Mouse (Mus musculus) ES-E14 (cell line): ENCODE measurements around the gene Trub1. TPM values are rescaled to one million over a fixed set of nuclear protein-coding genes. Genes with fewer than 3 reads are reported as not detected.

Experiments used
- DNase-seq: peaks from one replicate; pipeline ENCODE4 v3.0.0-alpha.2; 2013; ENCODE audit warnings: low read depth, low spot score
- H3K27ac ChIP-seq: 2 replicates; pipeline ENCODE4 v1.5.1; 2012; ENCODE audit warnings: low read depth, mild to moderate bottlenecking, low read length, moderate library complexity, mixed read lengths; ENCODE audit not compliant: poor library complexity, insufficient read depth, severe bottlenecking
- H3K36me3 ChIP-seq: 2 replicates; pipeline ENCODE4 v1.6.1; 2012; ENCODE audit warnings: mild to moderate bottlenecking, low read length, moderate library complexity, mixed read lengths; ENCODE audit not compliant: control insufficient read depth, poor library complexity, insufficient read depth, severe bottlenecking
- H3K4me1 ChIP-seq, 2 experiments: fragments of 150-350 bp in 1 of 2; sonication (generic) in 1 of 2; 2 replicates each; pipeline ENCODE4 v1.6.1; 2012; ENCODE audit warnings: low read length in 2 of 2, mild to moderate bottlenecking in 1 of 2, mixed read lengths in 1 of 2; ENCODE audit not compliant: control insufficient read depth in 2 of 2, insufficient read depth in 2 of 2, poor library complexity in 1 of 2
- H3K4me3 ChIP-seq, 2 experiments: fragments of 150-350 bp in 1 of 2; sonication (generic) in 1 of 2; 2 replicates each; pipeline ENCODE4 v1.5.1; 2012; ENCODE audit warnings: low read length in 2 of 2, low read depth in 1 of 2, mild to moderate bottlenecking in 1 of 2, mixed read lengths in 1 of 2; ENCODE audit not compliant: insufficient read depth in 1 of 2, poor library complexity in 1 of 2, severe bottlenecking in 1 of 2
- H3K9ac ChIP-seq: 2 replicates; pipeline ENCODE4 v1.6.1; 2012; ENCODE audit warnings: low read depth, mild to moderate bottlenecking, low read length, mixed read lengths; ENCODE audit not compliant: poor library complexity, insufficient read depth, severe bottlenecking
- H3K9me3 ChIP-seq: fragments of 150-350 bp; sonication (generic); 2 replicates; pipeline ENCODE4 v1.6.1; 2012; ENCODE audit warnings: low read depth, mild to moderate bottlenecking, low read length; ENCODE audit not compliant: control insufficient read depth, insufficient read depth
- CHD2 ChIP-seq: IDR thresholded peaks from 2 replicates; pipeline ENCODE4 v1.6.1; 2014; ENCODE audit warnings: mild to moderate bottlenecking, low read depth, low read length, inconsistent platforms
- HCFC1 ChIP-seq: IDR thresholded peaks from 2 replicates; pipeline ENCODE4 v1.6.1; 2012; ENCODE audit warnings: low read length, inconsistent platforms, borderline replicate concordance; ENCODE audit not compliant: insufficient read depth
- MAFK ChIP-seq: IDR thresholded peaks from 2 replicates; pipeline ENCODE4 v1.6.1; 2014; ENCODE audit warnings: mild to moderate bottlenecking, low read depth, low read length, inconsistent platforms; ENCODE audit not compliant: insufficient read depth
- ZC3H11A ChIP-seq: IDR thresholded peaks from 2 replicates; pipeline ENCODE4 v1.6.1; 2012; ENCODE audit warnings: low read depth, mild to moderate bottlenecking, inconsistent platforms, low read length, borderline replicate concordance
- ZNF384 ChIP-seq: IDR thresholded peaks from 2 replicates; pipeline ENCODE4 v1.6.1; 2012; ENCODE audit warnings: low read depth, low read length, inconsistent platforms
- in situ Hi-C, 2 experiments: fragments of 600-800 bp; cut with MboI; formaldehyde crosslinking; loops; one replicate each; pipeline ENCODE4 v1.15.1; 2025; ENCODE audit warnings: low sequenced_read_pairs in 2 of 2, inconsistent platforms in 1 of 2; ENCODE audit not compliant: unreplicated experiment in 2 of 2
- total RNA-seq: library from RNA; depleted of rRNA; stranded (reverse); fragments of 300-350 nt; gene quantifications from 2 replicates; pipeline ENCODE4 v1.2.3, GENCODE M21; 2012; rRNA removed

The Trub1 gene
- total RNA-seq, 1 experiment = 12.5 TPM

DNA sequence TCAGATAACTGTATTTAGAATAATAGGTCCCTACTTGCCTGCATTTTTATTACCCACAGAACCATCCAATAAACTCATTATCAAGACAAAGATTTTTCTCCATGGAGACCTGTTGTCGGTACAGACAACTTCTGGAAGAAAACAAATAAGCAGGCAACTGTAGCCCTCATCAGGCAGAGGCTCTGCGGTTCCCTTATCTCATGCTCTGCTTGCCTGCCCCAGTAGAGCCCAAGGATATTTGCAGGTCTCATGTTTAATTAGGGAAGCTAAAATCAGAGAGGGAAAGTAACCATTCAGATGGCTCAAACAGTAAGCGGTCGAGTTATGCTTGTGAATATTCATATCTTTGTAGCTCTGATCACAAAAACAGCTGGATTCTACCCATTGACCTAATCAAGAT lies 77.5 kb downstream of the Trub1 start:
- no peak for DNase-seq
- no peak overlapping the region for H3K4me3 ChIP-seq

DNA sequence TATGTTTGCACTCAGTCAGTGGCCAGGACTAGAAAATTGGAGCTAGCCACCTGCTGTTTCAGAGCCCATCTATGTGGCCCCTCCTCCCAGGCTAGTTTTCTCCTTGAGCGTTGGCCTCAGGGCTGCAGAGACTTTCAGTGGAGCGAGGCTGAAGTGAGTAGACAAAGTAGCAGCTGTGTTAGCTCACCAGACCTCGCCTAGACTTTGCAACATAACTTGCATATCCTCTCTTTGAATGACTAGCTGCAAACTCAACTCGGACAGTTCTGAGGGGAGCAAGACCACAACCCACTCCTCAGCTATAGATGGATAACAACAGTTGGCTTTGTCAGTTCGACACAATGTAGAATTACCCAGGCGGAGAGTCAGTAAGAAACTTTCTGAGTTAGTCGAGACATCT lies 81.5 kb downstream of the Trub1 start:
- in situ Hi-C loops = no loop called here
- DNase-seq = no peak
- Histone ChIP-seq H3K4me1 (no peaks in the 10 kb centered on the region), H3K4me3 (no peak overlapping the region), H3K9ac (no peak overlapping the region), H3K9me3 (no peaks in the 10 kb centered on the region), H3K27ac (no peak overlapping the region), H3K36me3 (no peaks in the 10 kb centered on the region)
- TF ChIP-seq MAFK (no peak), CHD2 (no peak), HCFC1 (no peak), ZNF384 (no peak), ZC3H11A (no peak)

More for the DNA sequence above, 77.5 kb downstream of the Trub1 start:
- Histone ChIP-seq H3K9me3 (no peaks in the 10 kb centered on the region), H3K9ac (no peak overlapping the region), H3K4me1 (no peaks in the 10 kb centered on the region), H3K27ac (no peak overlapping the region), H3K36me3 (no peaks in the 10 kb centered on the region)
- TF ChIP-seq HCFC1 (no peak), ZNF384 (no peak), CHD2 (no peak), MAFK (no peak), ZC3H11A (no peak)
- in situ Hi-C loops = no loop called here

DNA sequence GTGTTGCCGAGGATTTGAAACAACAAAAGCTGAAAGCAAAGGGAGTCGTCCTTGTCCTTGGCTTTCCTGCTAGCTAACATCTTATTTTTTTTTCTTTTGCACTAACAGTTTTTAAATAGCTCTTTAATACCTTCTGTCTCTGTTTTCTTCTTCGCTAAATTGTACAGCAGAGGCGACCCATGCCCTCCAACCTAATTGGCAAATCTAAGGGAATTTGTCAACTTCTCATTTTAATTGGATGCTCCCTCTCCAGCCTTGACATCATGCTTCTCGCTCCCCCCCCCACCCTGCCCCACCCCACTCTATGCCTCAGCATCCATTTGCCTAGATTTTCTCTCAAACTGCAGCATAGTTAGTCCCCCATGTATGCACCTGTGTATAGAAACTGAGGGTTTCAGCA lies 83.8 kb downstream of the Trub1 start:
- Histone ChIP-seq H3K36me3 (no peaks in the 10 kb centered on the region), H3K9me3 (no peaks in the 10 kb centered on the region), H3K4me3 (no peak overlapping the region), H3K9ac (no peak overlapping the region), H3K27ac (no peak overlapping the region), H3K4me1 (no peaks in the 10 kb centered on the region)
- in situ Hi-C loops = no loop called here
- no peak for DNase-seq
- TF ChIP-seq CHD2 (no peak), MAFK (no peak), HCFC1 (no peak), ZC3H11A (no peak), ZNF384 (no peak)

DNA sequence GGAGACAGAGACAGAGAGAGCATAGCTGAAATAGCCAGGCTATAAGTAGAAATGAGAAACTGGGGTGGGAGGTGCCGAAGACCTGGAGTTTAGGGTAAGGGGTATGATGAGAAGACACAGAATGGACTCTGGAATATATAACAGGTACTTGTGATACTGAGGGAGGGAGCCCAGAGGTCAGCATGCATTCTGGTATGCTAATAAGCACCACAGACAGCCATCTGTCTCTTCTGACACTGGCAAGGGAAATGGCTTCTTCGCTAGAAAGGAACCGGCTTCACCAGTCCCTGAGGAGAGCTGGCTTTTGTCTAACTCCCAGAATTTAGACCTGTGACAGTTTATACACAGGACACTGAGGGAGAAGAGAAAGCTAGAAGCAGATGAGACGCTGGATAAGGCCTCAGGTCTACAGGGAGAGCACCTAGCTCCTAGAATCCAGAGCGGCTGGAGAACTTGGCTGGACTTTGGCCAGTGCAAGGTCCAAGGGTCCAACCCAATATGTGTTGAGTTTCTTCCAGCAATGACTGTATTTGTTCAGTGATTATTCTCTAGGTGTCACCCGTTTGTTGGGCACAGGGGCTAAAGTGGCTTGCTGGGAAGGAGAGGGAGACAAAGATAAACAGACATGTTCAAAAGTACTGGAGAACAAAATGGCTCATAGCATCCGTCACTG lies 84.9 kb downstream of the Trub1 start:
- Histone ChIP-seq H3K4me3 (no peak overlapping the region), H3K4me1 (no peaks in the 10 kb centered on the region), H3K9ac (no peak overlapping the region), H3K36me3 (no peaks in the 10 kb centered on the region), H3K9me3 (no peaks in the 10 kb centered on the region), H3K27ac (no peak overlapping the region)
- no peak for DNase-seq
- in situ Hi-C loops = no loop called here
- TF ChIP-seq HCFC1 (no peak), ZC3H11A (no peak), MAFK (no peak), CHD2 (no peak), ZNF384 (no peak)

DNA sequence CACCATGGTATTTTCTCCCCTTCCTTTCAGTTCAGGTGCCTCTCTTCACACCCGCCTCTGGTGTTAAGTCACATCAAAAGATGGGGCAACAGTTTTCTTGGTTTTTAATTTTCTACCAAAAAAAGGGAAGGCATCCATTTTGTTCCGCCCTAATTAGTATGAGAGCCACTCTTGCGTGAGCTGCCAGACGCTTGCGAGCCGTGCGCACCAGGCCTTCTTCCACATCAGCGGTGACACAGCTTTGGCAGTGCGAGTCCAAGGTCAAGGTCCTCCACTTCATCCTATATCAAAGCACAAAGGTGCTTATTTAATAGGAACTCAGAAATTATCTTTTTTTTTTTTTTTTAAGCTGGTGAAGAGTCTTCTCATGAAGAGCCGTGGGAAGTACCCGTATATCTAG lies 87.4 kb downstream of the Trub1 start:
- Histone ChIP-seq H3K9me3 (no peaks in the 10 kb centered on the region), H3K9ac (no peak overlapping the region), H3K27ac (no peak overlapping the region), H3K4me3 (no peak overlapping the region), H3K36me3 (no peaks in the 10 kb centered on the region), H3K4me1 (no peaks in the 10 kb centered on the region)
- TF ChIP-seq ZNF384 = no peak
- TF ChIP-seq CHD2 = no peak
- no peak for TF ChIP-seq HCFC1
- no peak for TF ChIP-seq MAFK
- TF ChIP-seq ZC3H11A = no peak
- DNase-seq = no peak
- in situ Hi-C loops = no loop called here

Other genes starting within 250 kb of the Trub1 start
- gene Ablim1, start 138.0 kb upstream of the Trub1 start, total RNA-seq = 5.4 and 6.3 TPM in 2 replicates
- gene Fam160b1, start 92.2 kb upstream of the Trub1 start, total RNA-seq = 8.5 and 9.8 TPM in 2 replicates
- 6.3 and 6.7 TPM in 2 replicates for gene Atrnl1, start 158.1 kb downstream of the Trub1 start, total RNA-seq